Mouse (Mus musculus) kidney, adult 2 months (tissue): ENCODE data around the gene Cbarp.
A peak's percentile ranks its signal among the peaks of the same experiment; 100 is the strongest.

Experiments
- CTCF ChIP-seq: fragments of 200-500 bp; conservative IDR thresholded peaks from 2 replicates; pipeline ENCODE4 v1.5.1; 2011; ENCODE audit warnings: low read depth, mild to moderate bottlenecking, control low read depth, low read length, moderate library complexity, mixed read lengths; ENCODE audit not compliant: insufficient read depth, insufficient read length
- POLR2A ChIP-seq: fragments of 200-500 bp; IDR thresholded peaks from one replicate; pipeline ENCODE4 v1.6.1; 2011; ENCODE audit warnings: low read depth, low read length, control low read depth

GRCm38 (mm10) chr10:80167460-80168037 lies 26.9 kb upstream of the Cbarp start:
- TF ChIP-seq CTCF = no peak
- peak; percentile 94 for TF ChIP-seq POLR2A
